Mouse (Mus musculus) heart, adult 2 months (tissue): Measurements from ENCODE around the gene Cadps2. TPM values are rescaled to one million over a fixed set of nuclear protein-coding genes. Genes with fewer than 3 reads are reported as not detected.

Source experiments
- DNase-seq, 2 experiments: peaks; one replicate each; pipeline ENCODE4 v3.0.0; 2021
- H3K27ac ChIP-seq: fragments of 200-600 bp; 2 replicates; pipeline ENCODE4 v1.8.1; 2022
- H3K27me3 ChIP-seq: fragments of 200-500 bp; 2 replicates; pipeline ENCODE4 v1.6.1; 2012; ENCODE audit warnings: mild to moderate bottlenecking, low read length, inconsistent platforms, mixed read lengths; ENCODE audit not compliant: control insufficient read depth, insufficient read depth
- H3K36me3 ChIP-seq: fragments of 200-500 bp; 2 replicates; pipeline ENCODE4 v1.6.1; 2012; ENCODE audit warnings: low read length, inconsistent platforms; ENCODE audit not compliant: control insufficient read depth, insufficient read depth
- H3K4me1 ChIP-seq: fragments of 200-500 bp; 2 replicates; pipeline ENCODE4 v1.6.1; 2011; ENCODE audit warnings: low read length; ENCODE audit not compliant: control insufficient read depth, insufficient read depth
- H3K4me3 ChIP-seq: fragments of 200-600 bp; 2 replicates; pipeline ENCODE4 v1.8.1; 2022
- H3K79me2 ChIP-seq: fragments of 200-500 bp; replicated peaks from 2 replicates; pipeline ENCODE4 v1.6.1; 2012; ENCODE audit warnings: mild to moderate bottlenecking, inconsistent platforms, low read length, moderate library complexity, mixed read lengths; ENCODE audit not compliant: control insufficient read depth, insufficient read depth
- H3K9ac ChIP-seq: fragments of 200-500 bp; 2 replicates; pipeline ENCODE4 v1.6.1; 2012; ENCODE audit warnings: low read depth, mild to moderate bottlenecking, control low read depth, inconsistent platforms, low read length, mixed read lengths
- CTCF ChIP-seq: fragments of 200-600 bp; IDR thresholded peaks from 2 replicates; pipeline ENCODE4 v1.8.1; 2022; ENCODE audit warnings: antibody characterized with exemption, mild to moderate bottlenecking, moderate library complexity
- EP300 ChIP-seq: fragments of 200-500 bp; IDR thresholded peaks from 2 replicates; pipeline ENCODE4 v1.6.1; 2011; ENCODE audit warnings: low read depth, low read length, control low read depth; ENCODE audit not compliant: insufficient read depth
- POLR2A ChIP-seq: fragments of 200-500 bp; IDR thresholded peaks from 2 replicates; pipeline ENCODE4 v1.6.1; 2011; ENCODE audit warnings: mild to moderate bottlenecking, low read depth, low read length, control low read depth; ENCODE audit not compliant: insufficient read depth
- WGBS: fragments of 180-500 bp; shearing (Covaris S2); methylation state at CpG from one replicate; pipeline ENCODE4 v1.1.7; 2018; 5-methylcytosine and 5-hydroxymethylcytosine counted together
- intact Hi-C: fragments of 180-260 bp; cut with DNase I; formaldehyde crosslinking; loops from one replicate; pipeline ENCODE4 v1.15.1; 2025
- polyA plus RNA-seq: library from polyadenylated mRNA; depleted of rRNA; stranded (reverse); fragments of >200 nt; gene quantifications from 2 replicates; pipeline ENCODE4 v1.2.3, GENCODE M21; 2012; rRNA removed
- total RNA-seq, 2 experiments: library from RNA; stranded (reverse); gene quantifications; 2 replicates each; pipeline ENCODE4 v1.2.3; 2021

Cadps2 gene
- total and polyA plus RNA-seq, 3 experiments: 0.72 to 1.4 (median 1.1) TPM

DNA sequence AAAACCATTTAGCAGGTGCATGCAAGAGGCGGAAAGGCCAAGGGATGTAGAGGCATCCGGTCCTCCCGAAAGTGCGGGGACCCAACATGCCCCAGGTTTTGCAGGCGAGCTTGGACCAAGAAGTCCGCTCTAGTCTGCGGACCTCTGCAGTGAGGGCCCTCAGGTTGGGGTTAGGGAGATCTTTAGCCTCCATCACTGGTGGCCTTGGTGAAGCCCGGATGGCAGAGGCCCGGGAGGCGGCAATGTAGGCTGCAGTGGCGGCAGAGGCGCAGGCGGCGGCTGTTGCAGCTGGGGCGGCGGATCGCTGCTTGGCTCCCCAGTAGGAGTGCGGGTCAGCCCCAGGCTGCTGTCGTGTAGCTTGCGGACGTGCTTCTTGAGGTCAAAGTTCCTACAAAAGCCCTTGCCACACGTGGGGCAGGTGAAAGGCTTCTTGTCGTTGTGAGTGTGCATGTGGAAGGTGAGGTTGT, 593.6 kb downstream of the Cadps2 start:
- TF ChIP-seq POLR2A: no peak
- TF ChIP-seq CTCF: no peak
- no peak for TF ChIP-seq EP300
- H3K79me2 ChIP-seq: no peaks in the 10 kb centered on the region
- WGBS: 4% methylated on average over 23 of the region's 23 CpGs
- H3K4me1 ChIP-seq: no peaks in the 10 kb centered on the region
- H3K27me3 ChIP-seq: peaks cover 30% of the 10 kb centered on the region
- intact Hi-C loops: no loop called here
- no peak for DNase-seq
- H3K36me3 ChIP-seq: no peaks in the 10 kb centered on the region
- H3K27ac ChIP-seq: no peak overlapping the region
- no peak overlapping the region for H3K9ac ChIP-seq
- H3K4me3 ChIP-seq: no peak overlapping the region

DNA sequence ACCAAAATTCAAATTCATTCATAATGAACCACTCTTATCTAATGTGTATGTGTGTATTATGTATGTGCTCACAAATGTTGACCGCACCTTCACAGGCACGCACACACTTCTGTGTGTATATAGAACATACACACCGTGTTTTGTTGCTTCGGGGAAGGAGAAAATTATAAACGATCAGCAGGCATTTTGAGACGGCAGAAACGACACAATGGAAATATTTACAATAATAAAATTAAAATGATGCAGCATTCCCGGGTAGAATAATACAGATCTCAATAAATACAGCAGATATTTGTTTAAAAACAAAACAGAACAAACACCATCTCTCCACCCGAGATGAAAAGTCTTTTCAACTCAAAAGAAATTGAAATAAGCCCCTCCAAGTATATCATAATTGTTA, 594.1 kb downstream of the Cadps2 start:
- Histone ChIP-seq H3K27me3 (peaks cover 27% of the 10 kb centered on the region), H3K27ac (no peak overlapping the region), H3K9ac (no peak overlapping the region), H3K4me3 (no peak overlapping the region), H3K4me1 (no peaks in the 10 kb centered on the region), H3K36me3 (no peaks in the 10 kb centered on the region), H3K79me2 (no peaks in the 10 kb centered on the region)
- WGBS: 21% methylated on average over 9 of the region's 9 CpGs
- DNase-seq: no peak
- no peak for TF ChIP-seq POLR2A
- no peak for TF ChIP-seq EP300
- TF ChIP-seq CTCF: no peak
- intact Hi-C loops: no loop called here

DNA sequence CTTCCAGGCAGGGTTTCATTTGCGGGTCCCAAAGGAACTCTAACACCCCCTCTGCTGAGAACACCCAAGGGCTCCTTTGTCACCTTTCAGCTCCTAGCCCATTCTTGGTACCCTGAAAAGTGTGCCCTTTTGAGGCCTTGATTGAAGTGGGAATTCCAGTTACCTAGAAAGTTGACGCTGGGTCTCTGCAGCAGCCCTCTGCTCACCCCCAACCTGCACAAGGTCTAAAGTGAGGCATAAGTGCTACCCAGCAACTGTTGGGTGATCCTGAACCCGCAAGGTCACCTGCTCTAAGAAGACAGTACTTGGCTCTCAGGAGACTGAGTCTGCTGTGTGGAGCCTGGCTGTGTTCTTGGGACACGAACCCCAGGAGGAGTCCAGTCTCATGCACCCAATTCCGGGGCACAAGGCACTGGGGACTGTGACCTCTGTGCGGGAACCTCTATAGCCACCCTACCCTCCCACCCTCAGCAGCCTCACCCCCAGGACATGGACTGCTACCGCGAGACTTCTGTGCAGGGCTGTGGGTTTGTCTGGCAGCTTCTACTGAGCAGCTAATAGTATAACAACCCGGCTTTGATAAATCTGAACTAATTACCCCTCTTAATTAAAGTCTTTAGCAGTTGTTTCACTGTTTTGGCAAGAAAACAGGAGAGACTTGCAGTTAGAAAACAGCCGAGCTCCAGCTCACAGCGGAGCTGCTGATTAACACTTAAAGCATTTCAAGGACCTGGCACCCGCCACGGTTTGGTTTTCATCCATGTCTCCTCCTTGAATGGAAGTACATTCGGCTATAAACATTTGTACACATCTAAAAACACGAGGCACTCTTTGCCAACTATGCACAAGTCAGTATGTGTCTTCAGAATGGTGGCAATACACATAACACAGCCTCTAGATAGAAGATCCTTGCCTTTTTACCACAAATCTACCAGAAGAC, 595.1 kb downstream of the Cadps2 start:
- DNase-seq: no peak
- intact Hi-C loops: no loop called here
- no peak for TF ChIP-seq EP300
- TF ChIP-seq POLR2A: no peak
- TF ChIP-seq CTCF: no peak
- H3K4me3 ChIP-seq: no peak overlapping the region
- no peak overlapping the region for H3K27ac ChIP-seq
- H3K4me1 ChIP-seq: no peaks in the 10 kb centered on the region
- no peaks in the 10 kb centered on the region for H3K79me2 ChIP-seq
- 4% methylated on average over 15 of the region's 15 CpGs for WGBS
- H3K9ac ChIP-seq: no peak overlapping the region
- peaks cover 20% of the 10 kb centered on the region for H3K27me3 ChIP-seq
- H3K36me3 ChIP-seq: no peaks in the 10 kb centered on the region

Other genes starting within 250 kb of the Cadps2 start
- not detected for gene Rnf133, start 189.1 kb downstream of the Cadps2 start, total RNA-seq
- not detected in 2 replicates for gene Rnf133, start 189.1 kb downstream of the Cadps2 start, polyA plus RNA-seq
- not detected for gene Rnf148, start 184.3 kb downstream of the Cadps2 start, total RNA-seq
- gene Rnf148, start 184.3 kb downstream of the Cadps2 start, polyA plus RNA-seq: 0.23 TPM in 1 of 2 replicates, not detected in the other
- gene Tas2r118, start 130.6 kb upstream of the Cadps2 start, total RNA-seq: not detected
- not detected in 2 replicates for gene Tas2r118, start 130.6 kb upstream of the Cadps2 start, polyA plus RNA-seq